ENCODE assay signal across 9 mouse cellular contexts in genomic region chr10:68089435-68090196, GRCm38 (mm10).
DNase-seq lines count a peak whose midpoint lies in the region; ATAC-seq and TF ChIP-seq lines count a peak whose summit lies in the region.
"Had no signal": no experiment of that assay in that cellular context is flagged by ENCODE, and none has a peak within 500 bp of the region (broad histone marks: within the 10 kb centered on the region; RNA-seq: fewer than 3 reads in every experiment).

No protein-coding gene starts in this region.

- TF ChIP-seq CTCF in thymus, adult 2 months (IDR thresholded peaks at IDR 0.05; ENCODE audit: borderline replicate concordance, control insufficient read depth, extremely low read depth, insufficient read depth, low read length, poor library complexity), result no peak

- intact Hi-C loops in gastrocnemius, postnatal 14 days (cut with DNase I; ENCODE audit: low total_unique reads), result no loop called here

- no peaks in the 10 kb centered on the region for H3K27me3 ChIP-seq in thymus, adult 2 months (ENCODE audit: control insufficient read depth, insufficient read depth, low read length)
- H3K27me3 ChIP-seq in intestine, embryonic 16.5 days (replicated peaks; ENCODE audit: control insufficient read depth, insufficient read depth, low read length), result no peaks in the 10 kb centered on the region
- H3K27me3 ChIP-seq: hindbrain, embryonic 15.5 days had no signal

- TF ChIP-seq POLR2A in thymus, adult 2 months (IDR thresholded peaks at IDR 0.05; ENCODE audit: control insufficient read depth, extremely low read depth, insufficient read depth, low read length, poor library complexity), result no peak

- no peak overlapping the region for H3K4me2 ChIP-seq in intestine, embryonic 16.5 days (ENCODE audit: low read depth, low read length)
- H3K4me2 ChIP-seq: hindbrain, embryonic 15.5 days had no signal

- H3K27ac ChIP-seq in thymus, adult 2 months (ENCODE audit: control insufficient read depth, insufficient read depth, low read length), result peak overlapping the region; percentile 24; the same call in 1 of the 2 replicates
- peak overlapping the region; percentile 25; the same call in 1 of the 2 replicates for H3K27ac ChIP-seq in intestine, embryonic 16.5 days (ENCODE audit: low read length)
- H3K27ac ChIP-seq: hindbrain, embryonic 15.5 days had no signal

- H3K4me3 ChIP-seq in thymus, adult 2 months (ENCODE audit: control insufficient read depth, insufficient read depth, low read length), result no peak overlapping the region
- H3K4me3 ChIP-seq in intestine, embryonic 16.5 days (ENCODE audit: low read length), result no peak overlapping the region
- H3K4me3 ChIP-seq: hindbrain, embryonic 15.5 days had no signal

- H3K9ac ChIP-seq in intestine, embryonic 16.5 days (ENCODE audit: low read depth, low read length), result no peak overlapping the region
- H3K9ac ChIP-seq: hindbrain, embryonic 15.5 days had no signal

- H3K36me3 ChIP-seq in thymus, adult 2 months (ENCODE audit: control insufficient read depth, insufficient read depth, low read length), result no peaks in the 10 kb centered on the region
- H3K36me3 ChIP-seq in intestine, embryonic 16.5 days (ENCODE audit: control insufficient read depth, insufficient read depth, low read length), result 0 out of 2 replicates have a peak, but pooled peaks cover 4% of the 10 kb centered on the region
- H3K36me3 ChIP-seq: hindbrain, embryonic 15.5 days had no signal

- no peaks in the 10 kb centered on the region for H3K9me3 ChIP-seq in intestine, embryonic 16.5 days (ENCODE audit: control insufficient read depth, low read length)
- H3K9me3 ChIP-seq: hindbrain, embryonic 15.5 days had no signal

- ATAC-seq in intestine, embryonic 16.5 days, result peak; percentile 51

- no peaks in the 10 kb centered on the region for H3K4me1 ChIP-seq in thymus, adult 2 months (replicated peaks; ENCODE audit: control insufficient read depth, insufficient read depth, low read length)
- 0 out of 2 replicates have a peak, but pooled peaks cover 10% of the 10 kb centered on the region for H3K4me1 ChIP-seq in intestine, embryonic 16.5 days (ENCODE audit: control insufficient read depth, insufficient read depth, low read length)
- H3K4me1 ChIP-seq: hindbrain, embryonic 15.5 days had no signal

- peak; percentile 32 to 48 for DNase-seq in cerebellum, postnatal 10 days
- DNase-seq in cerebellum, adult 11 months, result no peak
- peak; percentile 41 for DNase-seq in thymus, adult 2 months
- no peak for DNase-seq in thymus, adult 18-20 months
- no peak for DNase-seq in gastrocnemius, postnatal 14 days
- no peak for DNase-seq in layer of hippocampus, postnatal 25 days (ENCODE audit: extremely low spot score in 1 of 2, low spot score in 1 of 2)
- DNase-seq in urinary bladder, postnatal 4 days (ENCODE audit: low spot score in 2 of 2), result no peak

- 71% methylated on average over 15 of the region's 15 CpGs for WGBS in thymus, adult 2 months
- WGBS in intestine, embryonic 16.5 days, result 58% methylated on average over 15 of the region's 15 CpGs

Comparison
In these comparisons a context has a peak if more than half of its experiments do, and no peak if none do; other contexts are left out.
1. DNase-seq: peak in cerebellum, postnatal 10 days (2 of 2) and thymus, adult 2 months (single experiment); none in cerebellum, adult 11 months (single experiment), thymus, adult 18-20 months (0 of 2), gastrocnemius, postnatal 14 days (single experiment), layer of hippocampus, postnatal 25 days (0 of 2) and urinary bladder, postnatal 4 days (0 of 2).